Mouse (Mus musculus) limb, embryonic 14.5 days (tissue): Measurements from ENCODE around the gene Lrrfip2. TPM values are rescaled to one million over a fixed set of nuclear protein-coding genes. Genes with fewer than 3 reads are reported as not detected.

Experiments used
- ATAC-seq: fragments of 200-750 bp; cut with Nextera tagmentation; 2 replicates; pipeline ENCODE4 v1.8.0; 2017; ENCODE audit warnings: low read depth, moderate number of reproducible peaks, moderate TSS enrichment; ENCODE audit not compliant: low FRiP score
- DNase-seq: peaks from one replicate; pipeline ENCODE4 v3.0.0-alpha.2; 2015; ENCODE audit warnings: low spot score
- H3K27ac ChIP-seq: fragments of 300-500 bp; sonication (generic); replicated peaks from 2 replicates; pipeline ENCODE4 v1.5.1; 2014; ENCODE audit warnings: low read depth, mild to moderate bottlenecking, low read length, moderate library complexity, mixed read lengths
- H3K27me3 ChIP-seq: fragments of 300-500 bp; sonication (generic); 2 replicates; pipeline ENCODE4 v1.6.1; 2014; ENCODE audit warnings: low read length, mixed read lengths; ENCODE audit not compliant: control insufficient read depth, insufficient read depth
- H3K36me3 ChIP-seq: fragments of 300-500 bp; sonication (generic); 2 replicates; pipeline ENCODE4 v1.6.1; 2014; ENCODE audit warnings: mild to moderate bottlenecking, low read length, moderate library complexity, mixed read lengths; ENCODE audit not compliant: control insufficient read depth, insufficient read depth
- H3K4me1 ChIP-seq: fragments of 300-500 bp; sonication (generic); 2 replicates; pipeline ENCODE4 v1.6.1; 2014; ENCODE audit warnings: antibody characterized with exemption, low read length, mixed read lengths; ENCODE audit not compliant: control insufficient read depth, insufficient read depth
- H3K4me2 ChIP-seq: fragments of 300-500 bp; sonication (generic); replicated peaks from 2 replicates; pipeline ENCODE4 v1.6.1; 2014; ENCODE audit warnings: low read depth, mild to moderate bottlenecking, low read length, moderate library complexity; ENCODE audit not compliant: severe bottlenecking
- H3K4me3 ChIP-seq: fragments of 300-500 bp; sonication (generic); replicated peaks from 2 replicates; pipeline ENCODE4 v1.5.1; 2014; ENCODE audit warnings: low read length
- H3K9ac ChIP-seq: fragments of 300-500 bp; sonication (generic); 2 replicates; pipeline ENCODE4 v1.6.1; 2014; ENCODE audit warnings: mild to moderate bottlenecking, low read depth, low read length, moderate library complexity; ENCODE audit not compliant: severe bottlenecking
- H3K9me3 ChIP-seq: fragments of 300-500 bp; sonication (generic); 2 replicates; pipeline ENCODE4 v1.6.1; 2016; ENCODE audit warnings: low read length; ENCODE audit not compliant: control insufficient read depth
- POLR2A ChIP-seq: fragments of 200-500 bp; IDR thresholded peaks from 2 replicates; pipeline ENCODE4 v1.8.0; 2012; ENCODE audit warnings: inconsistent platforms, mild to moderate bottlenecking, moderate library complexity, borderline replicate concordance; ENCODE audit not compliant: insufficient read depth, insufficient read length; ENCODE audit errors: extremely low read depth
- WGBS: fragments of 180-500 bp; shearing (Covaris S2); extraction: QIAGEN DNeasy Blood & Tissue Kit; methylation state at CpG from one replicate; pipeline ENCODE4 v1.1.7; 2014; 5-methylcytosine and 5-hydroxymethylcytosine counted together
- polyA plus RNA-seq, 2 experiments: library from polyadenylated mRNA; depleted of rRNA in 1 of 2; stranded (reverse) in 1 of 2; unstranded in 1 of 2; fragments of >200 nt; fragmentation: Nextera tagmentation in 1 of 2; extraction: Ambion mirVana in 1 of 2; gene quantifications; 2 replicates each; pipeline versions ENCODE4 v1.2.1 to v1.2.3; 2012 to 2014

Gene Lrrfip2
- polyA plus RNA-seq, 2 experiments, result 36.6 to 37.4 TPM

GRCm38 (mm10) chr9:111143387-111143786 is 26.0 kb downstream of the Lrrfip2 start:
- 0 out of 2 replicates have a peak, but pooled peaks cover 3% of the 10 kb centered on the region for H3K36me3 ChIP-seq
- no peak for TF ChIP-seq POLR2A
- no peak overlapping the region for H3K27ac ChIP-seq
- no peaks in the 10 kb centered on the region for H3K9me3 ChIP-seq
- H3K27me3 ChIP-seq, result no peaks in the 10 kb centered on the region
- ATAC-seq, result no peak
- no peak for DNase-seq
- WGBS, result 95% methylated on average over 1 of the region's 1 CpGs
- H3K4me1 ChIP-seq, result 0 out of 2 replicates have a peak, but pooled peaks cover under 1% of the 10 kb centered on the region
- H3K9ac ChIP-seq, result no peak overlapping the region
- no peak overlapping the region for H3K4me2 ChIP-seq
- no peak overlapping the region for H3K4me3 ChIP-seq

DNA sequence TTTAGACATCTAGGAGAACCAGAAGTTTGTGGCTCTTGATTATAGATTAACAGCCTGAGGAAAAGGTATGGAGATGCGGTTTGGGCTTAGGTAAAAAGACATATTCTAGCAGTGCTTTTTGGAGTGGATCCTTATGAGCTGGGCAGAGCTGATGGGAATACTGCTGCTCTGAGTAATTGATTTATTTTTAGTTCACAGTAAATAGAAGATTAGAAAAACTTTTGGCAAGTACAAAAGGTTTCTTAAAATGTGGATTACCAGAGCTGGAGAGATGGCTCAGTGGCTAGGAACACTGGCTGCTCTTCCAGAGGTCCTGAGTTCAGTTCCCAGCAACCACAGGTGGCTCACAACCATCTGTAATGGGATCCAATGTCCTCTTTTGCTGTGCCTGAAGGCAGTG is 27.3 kb downstream of the Lrrfip2 start:
- Histone ChIP-seq H3K27ac (no peak overlapping the region), H3K27me3 (no peaks in the 10 kb centered on the region), H3K9me3 (no peaks in the 10 kb centered on the region), H3K9ac (no peak overlapping the region), H3K36me3 (0 out of 2 replicates have a peak, but pooled peaks cover 3% of the 10 kb centered on the region), H3K4me3 (no peak overlapping the region), H3K4me2 (no peak overlapping the region), H3K4me1 (peaks cover 10% of the 10 kb centered on the region; the same call in 1 of the 2 replicates)
- no peak for TF ChIP-seq POLR2A
- WGBS, result 87% methylated on average over 1 of the region's 1 CpGs
- ATAC-seq (no peak), DNase-seq (no peak)

DNA sequence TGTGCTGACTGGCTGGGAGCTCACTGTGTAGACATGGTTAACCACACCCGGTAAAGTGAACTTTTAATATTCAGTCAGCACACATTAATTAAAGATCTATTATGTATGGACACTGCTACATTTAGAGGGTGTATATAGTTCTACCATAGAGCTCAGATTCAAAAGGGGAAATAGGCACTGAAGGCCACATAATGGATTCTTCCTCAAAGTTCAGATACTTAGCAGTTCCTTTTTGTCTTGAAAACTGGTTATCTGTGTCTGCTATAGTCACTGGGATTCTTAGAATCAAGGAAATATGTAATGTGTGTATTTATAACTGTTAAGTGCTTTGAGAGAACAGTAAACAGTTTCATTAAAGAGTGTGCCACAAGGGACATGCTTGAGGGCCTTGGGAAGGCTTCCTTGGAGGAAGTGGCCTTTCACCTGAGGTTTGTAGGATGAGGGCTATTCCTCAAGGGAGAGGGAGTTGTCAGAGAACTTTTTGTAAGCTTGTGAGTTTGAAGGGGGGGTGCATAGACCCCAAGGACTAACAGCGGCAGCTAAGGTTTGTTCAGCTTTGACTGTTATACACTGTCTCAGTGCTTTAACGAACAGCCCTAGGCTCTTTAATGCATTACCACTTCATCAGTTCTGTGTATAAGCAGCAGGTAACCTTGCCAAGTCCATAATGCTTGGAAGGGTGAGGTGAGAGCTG is 28.3 kb downstream of the Lrrfip2 start:
- no peak for TF ChIP-seq POLR2A
- DNase-seq, result no peak
- Histone ChIP-seq H3K27me3 (no peaks in the 10 kb centered on the region), H3K9me3 (no peaks in the 10 kb centered on the region), H3K36me3 (0 out of 2 replicates have a peak, but pooled peaks cover 3% of the 10 kb centered on the region), H3K4me3 (no peak overlapping the region), H3K4me1 (peaks cover 10% of the 10 kb centered on the region; the same call in 1 of the 2 replicates), H3K9ac (no peak overlapping the region), H3K27ac (no peak overlapping the region), H3K4me2 (no peak overlapping the region)
- ATAC-seq, result no peak
- 77% methylated on average over 3 of the region's 3 CpGs for WGBS

DNA sequence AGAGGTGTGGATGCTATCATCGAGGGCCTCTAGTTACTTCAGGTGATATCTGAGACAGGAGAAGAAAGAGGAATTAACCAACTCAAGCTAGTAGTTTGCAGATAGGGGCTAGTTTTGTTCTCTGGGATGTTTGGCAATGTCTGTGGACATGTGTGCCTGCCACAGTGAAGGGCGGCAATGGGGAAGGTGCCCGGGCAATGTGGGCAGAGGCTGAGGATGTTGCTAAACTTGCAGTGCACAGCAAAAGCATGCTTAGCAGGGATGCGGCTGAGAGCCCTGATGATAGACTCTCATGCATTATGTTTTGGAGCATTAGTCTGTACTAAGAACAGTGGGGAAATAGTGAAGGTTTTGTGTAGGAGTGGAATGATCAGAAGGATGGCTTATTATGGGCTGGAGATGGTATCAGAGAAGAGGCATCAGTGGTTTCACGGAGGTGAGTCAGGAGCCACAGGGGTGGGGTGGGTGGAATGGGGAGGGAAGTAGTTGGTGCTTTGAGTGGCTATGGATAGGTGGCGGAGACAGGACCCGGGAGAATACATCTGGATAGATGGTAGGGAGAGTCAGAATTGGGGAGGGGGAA is 28.9 kb downstream of the Lrrfip2 start:
- 0 out of 2 replicates have a peak, but pooled peaks cover 3% of the 10 kb centered on the region for H3K36me3 ChIP-seq
- H3K4me1 ChIP-seq, result peaks cover 10% of the 10 kb centered on the region; the same call in 1 of the 2 replicates
- H3K9ac ChIP-seq, result no peak overlapping the region
- ATAC-seq (no peak), DNase-seq (no peak)
- H3K27ac ChIP-seq, result no peak overlapping the region
- WGBS, result 83% methylated on average over 7 of the region's 7 CpGs
- H3K4me3 ChIP-seq, result no peak overlapping the region
- H3K27me3 ChIP-seq, result no peaks in the 10 kb centered on the region
- no peak overlapping the region for H3K4me2 ChIP-seq
- no peak for TF ChIP-seq POLR2A
- H3K9me3 ChIP-seq, result no peaks in the 10 kb centered on the region

- DNase-seq (no peak), ATAC-seq (no peak)
- no peak overlapping the region for H3K27ac ChIP-seq
- H3K4me1 ChIP-seq, result peaks cover 10% of the 10 kb centered on the region; the same call in 1 of the 2 replicates
- no peaks in the 10 kb centered on the region for H3K36me3 ChIP-seq
- no peaks in the 10 kb centered on the region for H3K9me3 ChIP-seq
- H3K9ac ChIP-seq, result no peak overlapping the region
- H3K27me3 ChIP-seq, result no peaks in the 10 kb centered on the region
- WGBS, result 53% methylated on average over 2 of the region's 2 CpGs
- no peak overlapping the region for H3K4me2 ChIP-seq
- H3K4me3 ChIP-seq, result no peak overlapping the region
- TF ChIP-seq POLR2A, result no peak
These were observed 30.6 kb downstream of the Lrrfip2 start for GRCm38 (mm10) chr9:111148006-111148405.
